ENCODE assay signal across 8 mouse cellular contexts in the genomic region with DNA sequence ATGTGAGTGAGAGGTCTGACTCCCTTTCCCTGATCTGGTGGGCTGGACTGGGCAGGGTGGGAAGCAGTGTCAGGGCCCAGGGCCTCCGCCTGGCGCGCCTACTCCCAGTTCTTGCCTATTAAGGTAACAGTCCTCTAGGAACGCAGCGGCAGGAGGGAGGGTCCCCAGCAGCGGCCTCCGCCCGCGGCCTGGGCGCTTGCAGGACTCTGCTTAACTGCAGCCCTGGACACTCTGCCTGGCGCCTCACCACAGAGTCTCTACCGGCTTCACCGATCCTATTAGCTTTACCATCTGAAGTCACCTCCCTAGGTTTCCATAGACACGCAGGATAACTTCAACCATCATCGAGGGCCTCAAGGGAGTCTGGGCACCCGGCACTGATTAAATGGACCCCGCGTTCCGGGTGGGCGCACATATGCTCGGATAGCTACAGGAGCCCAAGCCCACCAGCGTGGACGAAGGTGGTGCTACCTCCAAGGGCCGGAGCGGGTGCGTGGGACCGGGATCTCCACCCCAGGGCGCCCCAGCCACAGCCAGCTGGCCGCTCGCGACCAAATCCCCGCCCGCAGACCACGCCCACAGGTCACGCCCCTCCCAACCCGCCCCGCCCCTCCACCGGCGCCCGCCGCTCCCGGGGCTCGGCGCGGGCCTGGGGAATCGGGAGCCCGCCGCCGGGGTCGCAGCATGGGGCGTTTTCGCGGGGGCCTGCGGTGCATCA. TPM values are rescaled to one million over a fixed set of nuclear protein-coding genes. Genes with fewer than 3 reads are reported as not detected.
DNase-seq lines count a peak whose midpoint lies in the region; ATAC-seq and TF ChIP-seq lines count a peak whose summit lies in the region.

A gene (plus strand): TSS at position 217 of the 718 bp plus-strand sequence.

- 3% methylated on average over 54 of the region's 54 CpGs for WGBS in cerebellum, adult 2 months
- WGBS in hindbrain, embryonic 10.5 days = under 1% methylated on average over 54 of the region's 54 CpGs

- ATAC-seq in frontal cortex, adult (ENCODE audit: low TSS enrichment) = peak; percentile 53

- H3K4me1 ChIP-seq in cerebellum, adult 2 months (ENCODE audit: control insufficient read depth, insufficient read depth, low read length) = peaks cover 7% of the 10 kb centered on the region
- H3K4me1 ChIP-seq in hindbrain, embryonic 10.5 days (replicated peaks) = peaks cover 45% of the 10 kb centered on the region

- no peaks in the 10 kb centered on the region for H3K27me3 ChIP-seq in cerebellum, adult 2 months (ENCODE audit: control insufficient read depth, insufficient read depth, low read length)
- peaks cover 20% of the 10 kb centered on the region for H3K27me3 ChIP-seq in hindbrain, embryonic 10.5 days (ENCODE audit: insufficient read depth, poor library complexity, severe bottlenecking)

- peak within 1 kb of the TSS; percentile 15; the same call in 1 of the 2 replicates for H3K27ac ChIP-seq in cerebellum, adult 2 months (ENCODE audit: insufficient read depth, low read length)
- H3K27ac ChIP-seq in hindbrain, embryonic 10.5 days = peak within 1 kb of the TSS; percentile 92

- DNase-seq in Muller cell, postnatal 12 days (ENCODE audit: inconsistent ontology term) = peak; percentile 75
- DNase-seq in cerebellum, adult 2 months = peak; percentile 58 to 69
- DNase-seq in hindbrain, embryonic 10.5 days (ENCODE audit: low spot score) = peak; percentile 76
- DNase-seq in layer of hippocampus, postnatal 25 days (ENCODE audit: extremely low spot score in 1 of 2, low spot score in 1 of 2) = peak in 1 of 2 experiments; percentile 47
- DNase-seq in lung, postnatal 14 days = peak; percentile 81
- peak; percentile 56 for DNase-seq in ovary, postnatal 14 days (ENCODE audit: low spot score)
- DNase-seq in thymus, postnatal 4 days = peak; percentile 85

- no peaks in the 10 kb centered on the region for H3K36me3 ChIP-seq in hindbrain, embryonic 10.5 days

- TF ChIP-seq CTCF in cerebellum, adult 2 months (IDR thresholded peaks at IDR 0.05; ENCODE audit: borderline replicate concordance, insufficient read depth, low read depth, low read length) = no peak

- TF ChIP-seq POLR2A in cerebellum, adult 2 months (IDR thresholded peaks at IDR 0.05; ENCODE audit: borderline replicate concordance, insufficient read depth, low read length) = 0 out of 2 replicates have a peak, but pooled peaks have one; percentile 18

- no peaks in the 10 kb centered on the region for H3K9me3 ChIP-seq in hindbrain, embryonic 10.5 days

- H3K4me3 ChIP-seq in cerebellum, adult 2 months (replicated peaks; ENCODE audit: insufficient read depth, low read depth, low read length) = peak within 1 kb of the TSS; percentile 73
- H3K4me3 ChIP-seq in hindbrain, embryonic 10.5 days = peak within 1 kb of the TSS; percentile 86

RNA-seq across cellular contexts. Expression of the gene that starts here (rescaled TPM):
- 106 and 110 TPM in 2 replicates for polyA plus RNA-seq in cerebellum, adult 2 months (2012; rRNA removed)
- 9.1 and 10.4 TPM in 2 replicates for polyA plus RNA-seq in hindbrain, embryonic 10.5 days (2016; fragmentation: Nextera tagmentation; extraction: Ambion mirVana)
- total RNA-seq in layer of hippocampus, postnatal 25 days (2021) = 100 to 1,000 TPM; 160 to 197 TPM
